Mouse (Mus musculus): Measurements from ENCODE around the gene Timm23. TPM values are rescaled to one million over a fixed set of nuclear protein-coding genes. Genes with fewer than 3 reads are reported as not detected.
"Not testable (repeated sequence)": the region's sequence is repeated elsewhere in the genome, so short reads cannot be mapped to it uniquely, and the experiment has no call there.

Gene Timm23
- total RNA-seq, 2 experiments from 2014 or later = 119 to 145 TPM

DNA sequence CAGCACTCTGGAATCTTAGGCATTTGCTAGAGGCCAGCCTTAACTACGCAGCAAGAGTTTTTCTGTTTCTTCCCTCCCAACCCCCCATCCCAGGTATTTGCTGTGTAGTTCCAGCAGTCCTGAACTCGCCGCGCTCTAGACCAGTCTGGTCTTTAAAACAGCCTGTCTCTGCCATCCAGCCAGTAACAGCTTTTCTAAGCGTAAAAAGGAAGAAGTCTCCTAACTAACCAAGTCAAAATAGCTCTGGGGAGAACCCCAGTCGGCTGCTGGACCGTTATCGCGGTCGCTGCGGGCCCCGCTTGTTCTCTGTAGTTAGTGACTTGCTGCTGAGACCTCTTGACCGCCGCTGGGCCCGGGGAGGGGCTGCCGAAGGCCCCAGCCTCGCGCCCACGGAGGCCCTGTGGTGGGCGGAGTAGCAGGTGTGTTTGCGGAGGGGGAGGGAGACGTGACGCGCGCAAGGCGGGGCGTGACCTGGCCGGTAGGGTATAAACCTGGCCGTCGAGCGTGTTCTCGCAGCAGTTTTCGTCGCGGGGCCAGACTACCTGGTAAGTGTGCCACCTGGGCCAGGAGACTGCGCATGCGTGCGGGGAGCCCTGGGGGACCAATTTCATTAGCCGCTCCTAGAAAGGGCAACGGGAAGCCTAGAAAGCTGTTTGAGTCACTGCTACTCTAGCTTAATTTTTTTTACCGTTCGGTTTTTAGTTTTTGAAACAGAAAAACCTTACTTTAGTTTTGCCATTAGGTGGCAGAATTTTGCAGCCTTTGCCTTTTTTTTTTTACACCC, 36.2 kb downstream of the Timm23 start:
- DNase-seq = peak; percentile 79 to 84

DNA sequence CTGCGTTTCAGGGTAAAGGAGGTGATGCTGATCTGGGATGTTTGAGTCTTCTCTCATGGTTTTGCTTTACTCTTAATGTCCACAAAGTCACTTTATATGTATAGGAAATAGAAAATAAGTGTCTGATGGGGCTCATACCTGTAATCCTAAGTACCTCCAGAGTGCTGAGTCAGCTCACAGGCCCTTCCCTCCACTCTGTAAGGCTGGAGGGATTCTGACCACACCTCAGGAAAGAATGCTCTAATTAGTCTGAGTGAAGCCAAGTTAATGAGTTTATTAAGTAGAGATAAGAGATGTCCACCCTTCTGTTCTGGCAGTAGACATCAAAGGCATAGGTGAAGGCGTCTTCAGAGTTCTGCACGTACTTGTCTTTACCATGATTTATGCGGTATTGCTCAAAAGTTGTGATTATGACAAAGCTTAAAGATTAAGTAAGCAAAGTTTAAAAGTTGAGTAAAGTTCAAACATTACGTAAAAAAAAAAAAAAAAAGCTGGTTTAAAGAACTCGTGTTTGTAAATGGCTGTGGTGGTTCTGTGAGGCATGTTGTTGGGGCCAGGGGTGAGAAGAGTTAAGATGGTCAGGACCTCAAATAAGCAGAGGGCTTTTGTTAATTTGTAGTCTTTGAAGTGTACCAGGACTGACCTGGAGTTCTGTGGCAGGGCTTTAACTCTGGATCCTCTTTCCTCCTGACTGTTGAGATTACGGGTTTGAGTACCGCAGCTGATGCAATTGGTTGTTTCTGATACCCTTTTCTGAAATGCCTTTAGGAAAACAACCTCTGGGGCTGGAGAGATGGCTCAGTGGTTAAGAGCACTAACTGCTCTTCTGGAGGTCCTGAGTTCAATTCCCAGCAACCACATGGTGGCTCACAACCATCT, 37.3 kb downstream of the Timm23 start:
- no peak for DNase-seq

DNA sequence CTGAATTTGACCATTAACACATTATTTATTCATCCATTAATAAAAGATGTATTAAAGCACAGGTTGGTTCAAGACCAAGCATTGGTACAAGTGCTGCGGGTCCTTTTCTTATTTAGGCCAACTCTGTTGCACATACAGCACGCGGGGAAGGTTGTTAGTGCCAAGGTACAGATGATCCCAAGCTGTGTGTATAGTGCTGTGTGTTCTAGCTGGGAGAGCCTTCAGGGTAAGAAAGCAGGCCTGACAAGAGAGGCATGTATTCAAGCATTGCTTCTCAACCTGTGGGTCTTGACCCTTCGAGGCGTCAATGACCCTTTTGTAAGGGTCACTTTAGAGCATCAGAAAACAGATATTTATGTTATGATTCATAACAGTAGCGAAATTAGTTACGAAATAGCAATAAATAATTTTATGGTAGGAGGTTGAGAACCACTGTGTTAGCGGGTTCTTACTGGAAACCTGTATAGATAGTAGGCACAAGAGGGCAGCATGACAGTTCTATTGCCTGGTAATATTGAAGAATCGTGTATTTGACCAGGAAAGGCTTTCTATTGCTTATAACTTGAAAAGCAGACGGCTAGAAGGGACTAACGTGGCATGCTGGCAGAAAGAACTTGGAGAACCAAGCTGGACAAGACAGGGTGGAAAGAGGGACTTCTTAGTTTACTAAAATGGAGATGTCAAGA, 38.4 kb downstream of the Timm23 start:
- DNase-seq = no peak

DNA sequence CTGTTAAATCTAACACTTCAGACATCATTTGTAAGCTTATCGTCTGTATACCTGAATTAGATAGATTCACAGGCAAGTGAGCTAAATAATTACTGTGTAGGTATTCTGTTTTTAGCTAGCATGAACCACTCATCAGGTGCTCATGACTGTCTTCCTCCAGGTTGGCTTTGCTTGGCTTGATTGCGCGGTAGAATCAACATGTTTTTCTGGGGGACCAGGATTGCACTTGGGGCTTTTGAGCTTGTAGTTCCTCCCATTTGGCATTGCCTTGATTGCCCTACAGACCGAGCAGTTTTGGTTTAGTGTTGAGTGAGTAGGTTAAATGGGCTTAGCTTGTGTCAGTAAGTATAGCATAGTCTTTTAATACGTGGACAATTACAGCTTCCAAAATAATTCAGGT, 39.5 kb downstream of the Timm23 start:
- no peak for DNase-seq

DNA sequence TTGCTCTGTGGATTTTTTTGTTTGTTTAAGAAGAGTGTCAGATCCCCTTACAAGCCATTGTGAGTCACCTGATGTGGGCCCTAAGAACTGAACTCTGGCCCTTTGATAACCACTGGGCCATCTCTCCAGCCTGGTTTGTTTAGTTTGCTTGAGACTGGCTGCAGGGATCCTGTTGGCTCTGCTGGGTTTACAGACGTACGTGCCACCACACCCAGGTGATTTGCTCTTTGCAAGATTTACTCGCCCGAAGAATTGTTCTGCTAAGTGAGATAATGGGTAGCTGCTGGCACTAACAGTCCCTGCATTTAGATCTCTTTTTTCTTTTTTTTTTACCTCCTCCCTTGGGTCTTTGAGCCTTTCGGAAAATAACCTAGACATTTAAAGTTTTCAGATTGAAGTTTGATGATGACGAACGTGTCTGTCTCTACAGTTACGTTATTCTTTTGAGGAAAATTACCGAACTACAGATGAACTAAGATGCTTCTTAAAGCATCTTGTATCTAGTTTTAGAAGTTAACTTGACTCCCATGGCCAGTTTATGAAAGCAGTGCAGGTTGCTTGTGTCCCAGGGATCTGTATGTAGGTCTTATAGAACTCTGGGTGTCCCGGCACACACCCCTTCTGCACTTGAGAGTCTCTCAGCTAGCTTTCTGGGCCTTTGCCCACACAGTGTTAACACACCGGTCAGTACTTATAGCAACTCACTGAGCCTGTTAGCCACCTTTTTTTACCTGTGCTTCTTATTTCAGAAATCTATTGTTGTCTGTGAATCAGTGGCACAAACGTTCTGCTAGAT, 40.4 kb downstream of the Timm23 start:
- no peak for DNase-seq

DNA sequence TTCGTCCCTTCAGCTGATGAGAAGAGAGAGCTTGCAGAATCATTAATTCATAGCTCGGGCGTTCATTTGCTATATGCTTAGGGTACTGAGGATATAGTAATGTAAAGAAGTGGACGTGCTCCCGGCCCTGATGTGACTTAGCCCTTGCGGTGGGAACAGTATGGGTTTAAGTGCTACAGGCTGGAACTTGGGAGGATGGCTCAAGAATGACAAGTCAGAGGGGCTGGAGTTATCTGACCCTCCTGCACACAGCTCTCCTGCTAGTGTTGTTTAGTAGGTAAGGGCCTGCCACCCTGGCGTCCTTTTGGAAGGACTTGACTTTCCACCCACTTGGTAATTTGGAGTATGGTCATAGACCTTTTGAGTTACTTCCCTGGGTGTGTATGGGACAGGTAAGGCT, 41.1 kb downstream of the Timm23 start:
- DNase-seq = no peak

DNA sequence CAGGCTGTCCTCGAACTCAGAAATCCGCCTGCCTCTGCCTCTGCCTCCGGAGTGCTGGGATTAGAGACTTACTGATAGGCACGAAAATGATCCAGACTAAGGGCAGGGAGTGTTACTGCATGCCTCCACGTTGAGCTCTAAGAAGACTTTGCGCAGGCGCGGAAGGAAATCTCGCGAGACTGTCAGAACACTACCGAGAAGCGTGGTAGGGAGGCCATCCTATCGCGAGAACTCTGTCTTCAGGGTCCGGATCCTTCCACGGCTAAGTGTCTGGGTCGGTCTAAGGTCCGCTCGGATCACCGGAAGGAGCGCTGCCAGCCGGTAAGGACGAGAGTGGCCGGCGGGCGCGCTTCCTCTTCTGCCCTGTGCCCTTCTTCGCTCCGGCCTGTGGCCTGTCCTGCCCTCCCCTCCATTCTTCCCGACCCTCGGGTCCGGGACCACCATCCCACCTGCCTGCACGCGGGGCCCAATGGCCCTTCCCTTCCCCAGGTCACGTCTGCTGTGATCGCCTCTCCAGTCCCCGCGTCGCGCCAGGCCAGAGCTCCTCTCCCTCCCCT, 41.9 kb downstream of the Timm23 start, which contains the start of gene Ncoa4:
Gene Ncoa4, plus strand, starts transcription at position 176 of the 557 bp plus-strand sequence.
- peak; percentile 98 for DNase-seq

DNA sequence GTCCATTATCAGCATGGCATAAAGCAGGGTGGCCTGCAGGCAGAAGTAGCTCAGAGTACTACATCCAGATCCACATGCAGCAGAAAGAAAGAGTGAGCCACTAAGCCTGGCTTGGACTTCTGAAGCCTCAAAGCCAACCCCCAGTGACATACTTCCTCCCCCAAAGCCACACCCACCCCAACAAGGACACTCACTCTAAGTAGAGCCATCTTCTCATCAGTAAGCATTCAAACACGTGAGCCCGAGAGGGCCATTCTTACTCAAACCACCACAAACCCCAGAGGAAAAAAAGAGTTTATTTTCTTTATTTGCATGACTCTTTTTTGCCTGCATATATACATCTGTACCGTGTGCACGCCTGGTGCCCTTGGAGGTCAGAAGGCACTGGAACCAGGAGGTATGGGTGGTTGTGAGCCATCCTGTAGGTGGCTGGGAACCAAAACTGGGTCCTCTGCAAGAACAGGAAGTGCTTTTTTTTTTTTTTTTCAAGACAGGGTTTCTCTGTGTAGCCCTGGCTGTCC, 42.5 kb downstream of the Timm23 start:
- peak in 1 of 2 experiments; percentile 35 for DNase-seq

DNA sequence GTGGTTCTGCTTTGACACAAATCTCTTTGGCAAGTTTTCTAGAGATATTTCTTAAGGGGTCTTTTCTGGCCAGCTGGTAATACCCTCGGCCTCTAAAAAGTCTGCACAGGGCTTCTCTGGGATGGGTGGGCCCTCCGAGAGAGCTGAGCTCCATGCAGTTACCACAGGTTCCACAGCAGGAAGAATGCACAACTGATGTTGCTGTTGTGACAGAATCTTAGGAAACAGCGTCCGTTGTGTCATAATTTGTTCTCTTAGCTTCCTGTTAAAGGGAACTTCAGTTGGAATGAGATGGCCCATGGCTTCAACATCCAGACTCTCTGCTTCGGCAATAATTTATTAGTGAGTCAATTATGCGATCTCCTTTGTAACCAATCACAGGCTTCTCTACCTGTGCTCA, 46.9 kb downstream of the Timm23 start:
- no peak for DNase-seq

DNA sequence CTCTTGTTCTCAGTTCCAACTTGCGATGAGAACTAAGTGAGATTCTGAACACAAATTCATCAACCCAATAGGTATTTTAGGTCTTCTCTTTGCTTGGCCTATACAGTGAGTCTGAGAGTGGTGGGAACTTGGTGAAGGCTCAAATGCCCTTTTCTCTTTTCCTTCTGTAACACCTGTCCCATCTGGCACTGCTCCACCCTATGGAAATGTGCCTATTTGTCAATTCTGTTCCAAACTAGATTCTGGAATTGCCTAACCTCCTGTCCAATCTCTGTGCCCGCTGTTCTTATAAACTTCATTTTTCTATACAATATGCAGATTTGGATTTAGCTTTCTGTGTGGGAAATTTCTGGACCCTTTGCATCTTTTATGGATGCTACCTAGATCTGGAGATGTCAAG, 48.5 kb downstream of the Timm23 start:
- peak in 1 of 2 experiments; percentile 23 for DNase-seq

DNA sequence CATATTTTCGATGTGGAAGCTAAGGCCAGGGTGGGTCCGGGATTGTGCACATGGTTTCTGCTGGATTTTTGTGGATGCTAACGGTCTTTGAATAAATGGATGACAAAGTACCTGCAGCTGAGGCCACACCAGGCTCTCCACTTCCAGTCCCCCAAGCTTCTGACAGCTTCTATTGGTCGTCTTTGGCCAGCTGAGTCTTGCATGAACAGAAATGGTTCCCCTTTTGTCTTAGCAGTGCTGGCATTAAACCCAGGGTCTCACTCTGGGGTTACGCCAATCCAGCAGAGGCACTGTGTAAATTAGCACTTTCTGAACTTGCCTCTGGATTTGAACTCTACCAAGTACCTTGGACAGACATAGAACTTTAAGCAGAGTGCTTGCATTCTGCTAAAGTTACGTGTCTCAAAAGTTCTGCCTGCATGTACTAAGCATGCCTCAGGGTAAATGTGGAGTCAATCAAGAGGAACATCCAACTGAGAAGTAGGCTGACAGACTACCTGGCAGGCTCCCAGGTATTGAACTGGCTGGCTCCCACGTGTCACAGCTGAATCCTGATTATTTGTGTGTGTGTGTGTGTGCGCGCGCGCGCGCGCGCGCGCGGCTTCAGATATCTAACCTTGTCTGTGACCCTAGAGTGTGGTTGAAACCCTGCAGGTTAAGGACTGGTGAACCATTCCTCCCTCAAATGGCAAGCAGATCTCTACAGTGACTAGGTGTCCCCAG, 49.3 kb downstream of the Timm23 start:
- DNase-seq = no peak

DNA sequence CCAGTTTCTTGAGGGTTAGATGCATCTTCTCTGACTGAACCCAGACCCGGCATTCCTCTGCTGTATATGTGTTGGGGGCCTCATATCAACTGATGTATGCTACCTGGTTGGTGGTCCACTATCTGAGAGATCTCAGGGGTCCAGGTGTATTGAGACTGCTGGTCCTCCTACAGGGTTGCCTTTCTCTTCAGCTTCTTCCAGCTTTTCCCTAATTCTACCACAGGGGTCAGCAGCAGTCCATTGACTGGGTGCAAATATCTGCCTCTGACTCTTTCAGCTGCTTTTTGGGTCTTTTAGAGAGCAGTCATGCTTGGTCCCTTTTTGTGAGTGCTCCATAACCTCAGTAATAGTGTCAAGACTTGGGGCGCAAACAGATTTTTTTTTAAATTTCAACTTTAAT, 50.8 kb downstream of the Timm23 start:
- DNase-seq = no peak

DNA sequence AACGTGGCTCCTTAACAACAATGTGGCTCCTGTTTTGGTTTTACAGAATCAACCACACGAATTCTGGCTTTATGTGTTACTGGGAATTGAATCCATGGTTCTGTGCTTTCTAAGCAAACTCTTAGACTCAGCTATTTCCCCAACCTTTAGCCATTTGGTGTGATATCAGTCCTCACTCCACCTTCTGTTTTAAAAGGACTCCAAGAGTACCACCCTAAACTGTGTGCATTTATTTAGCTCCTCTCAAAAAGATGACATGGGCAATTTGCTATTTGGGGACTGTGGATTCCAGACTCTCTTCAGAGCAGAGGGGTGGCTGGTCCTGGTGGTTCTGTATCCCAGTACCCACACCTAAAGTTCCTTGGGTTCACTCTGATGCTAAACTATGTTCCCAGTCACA, 55.1 kb downstream of the Timm23 start:
- no peak for DNase-seq

DNA sequence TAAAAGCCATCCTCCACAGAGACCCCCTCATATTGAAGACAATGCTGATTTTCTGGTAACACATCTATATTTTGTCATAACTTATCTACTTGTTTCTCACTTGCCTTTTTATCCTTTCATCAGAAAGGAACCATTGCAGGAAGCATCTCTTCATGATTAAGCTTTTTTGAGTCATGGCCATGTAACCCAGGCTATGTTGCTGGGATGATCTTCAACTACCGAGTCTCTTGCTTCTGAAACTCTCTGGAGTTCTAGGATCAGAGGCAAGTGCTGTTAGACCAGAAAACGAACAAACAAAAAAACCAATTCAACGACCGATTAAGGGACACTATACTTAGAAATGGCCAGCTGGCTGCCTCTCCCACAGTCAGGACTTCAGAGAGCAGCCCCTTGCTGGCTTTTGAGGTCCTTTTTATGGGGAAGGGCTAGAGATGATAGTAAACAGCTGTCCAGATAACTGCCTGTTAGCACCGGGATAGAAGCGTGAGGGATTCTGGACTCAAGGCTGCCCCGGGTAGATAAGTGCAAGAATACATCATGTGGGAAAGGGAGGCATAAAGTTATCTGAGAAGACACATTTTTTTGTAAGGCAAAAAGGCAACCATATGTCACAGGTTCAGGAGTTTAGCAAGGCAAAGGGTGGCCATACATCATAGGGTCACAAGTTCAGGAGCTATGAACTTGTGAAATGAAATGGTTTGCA, 55.7 kb downstream of the Timm23 start:
- DNase-seq = no peak

DNA sequence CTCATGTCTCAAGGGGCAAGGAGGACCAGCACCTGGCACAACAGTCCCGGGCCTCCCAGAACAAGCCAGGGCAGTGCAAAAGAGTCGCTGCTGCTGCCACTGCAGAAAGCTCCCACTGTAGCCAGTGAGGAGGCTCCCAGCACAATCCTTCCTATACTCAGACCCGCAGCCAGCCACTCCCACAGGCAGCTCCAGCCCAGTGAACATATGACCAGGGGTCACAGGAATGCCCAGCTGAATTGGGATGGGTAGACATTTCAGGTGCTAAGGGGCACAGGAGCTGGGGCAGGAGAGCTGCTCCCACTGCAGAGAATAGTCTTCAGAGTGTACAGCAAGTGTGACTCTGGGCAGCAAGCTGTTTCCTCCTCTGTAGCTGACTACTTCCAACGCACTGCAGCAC, 56.3 kb downstream of the Timm23 start:
- no peak for DNase-seq

DNA sequence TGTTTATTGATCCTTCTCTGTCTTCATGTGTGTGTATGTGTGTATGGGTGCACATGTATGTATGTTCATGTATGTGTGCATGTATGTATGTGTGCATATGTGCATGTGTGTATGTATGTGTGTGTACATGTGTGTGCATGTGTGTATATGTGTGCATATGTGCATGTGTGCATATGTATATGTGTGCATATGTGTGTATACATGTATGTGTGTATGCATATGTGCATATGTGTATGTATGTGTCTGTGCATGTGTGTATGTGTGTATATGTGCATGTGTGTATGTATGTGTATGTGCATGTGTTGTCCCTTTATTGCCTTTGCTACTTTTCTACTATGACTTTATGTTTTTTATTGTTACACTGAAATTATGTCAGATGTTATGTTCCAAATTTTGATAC, 57.0 kb downstream of the Timm23 start:
- DNase-seq = no peak

DNA sequence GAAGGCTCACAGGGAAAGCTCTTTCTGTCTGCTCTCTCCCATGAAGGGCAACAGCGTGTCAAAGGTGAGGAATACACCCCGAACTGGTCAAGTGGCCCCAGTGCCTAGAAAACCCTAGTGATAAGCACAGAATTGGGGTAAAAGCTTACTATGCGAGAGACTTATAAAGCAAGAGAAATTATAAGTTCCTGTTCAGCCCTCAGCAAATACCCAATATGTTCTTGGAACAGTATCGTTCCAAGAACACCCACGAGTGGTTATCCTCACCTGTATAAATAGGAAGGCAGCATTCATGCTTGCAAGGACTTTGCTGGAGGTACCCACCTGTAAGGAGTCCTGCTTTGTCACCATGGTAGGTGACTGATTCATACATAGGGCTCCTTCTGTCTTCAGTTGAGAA, 60.0 kb downstream of the Timm23 start, which contains the start of gene Msmb:
Gene Msmb, plus strand, starts transcription at position 301 of the 400 bp plus-strand sequence.
- DNase-seq = no peak

DNA sequence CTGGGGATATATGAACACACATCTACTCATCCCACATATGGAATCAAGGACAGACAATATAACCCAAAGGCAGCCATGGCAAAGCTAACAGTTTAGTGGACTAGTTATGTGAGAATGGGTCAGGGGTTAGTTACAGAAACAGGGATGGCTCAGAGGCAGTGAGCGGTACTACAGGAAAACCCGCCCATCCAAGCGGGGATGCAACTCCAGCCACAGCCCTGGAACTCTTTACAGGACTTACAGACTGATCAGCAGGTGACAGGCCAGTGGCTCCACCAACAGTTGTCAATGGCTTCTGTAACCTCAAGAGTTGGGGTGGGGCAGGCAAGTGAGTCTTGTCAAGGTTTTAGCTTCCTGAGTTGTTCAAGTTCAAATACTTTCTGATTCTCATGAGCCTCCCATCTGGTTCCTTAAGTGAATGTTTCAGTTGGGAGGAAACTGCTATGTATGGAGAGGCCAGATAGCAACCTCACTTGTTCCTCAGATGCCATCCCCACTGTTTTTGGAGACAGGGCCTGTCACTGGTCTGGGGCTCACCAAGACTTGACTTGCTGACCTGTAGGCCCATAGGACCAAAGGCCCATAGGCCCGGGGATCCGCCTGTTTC, 61.2 kb downstream of the Timm23 start:
- no peak for DNase-seq

DNA sequence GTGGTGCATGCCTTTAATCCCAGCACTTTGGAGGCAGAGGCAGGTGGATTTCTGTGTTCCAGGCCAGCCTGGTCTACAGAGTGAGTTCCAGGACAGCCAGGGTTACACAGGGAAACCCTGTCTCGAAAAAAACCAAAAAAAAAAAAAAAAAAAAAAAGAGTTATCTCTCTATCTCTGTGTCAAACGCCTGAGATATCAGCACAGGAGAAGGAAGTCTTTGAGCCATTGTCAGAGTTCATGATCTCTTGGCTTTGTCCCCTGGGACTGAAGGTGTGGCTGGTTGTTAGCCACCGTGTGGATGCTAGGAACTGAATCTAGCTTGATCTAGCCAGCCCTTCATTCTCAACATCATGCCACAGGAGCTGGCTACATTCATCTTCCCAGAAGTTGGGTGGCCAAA, 65.2 kb downstream of the Timm23 start:
- not testable (repeated sequence) for DNase-seq
